Mouse (Mus musculus): ENCODE measurements around the gene Cd300lg. TPM values are rescaled to one million over a fixed set of nuclear protein-coding genes. Genes with fewer than 3 reads are reported as not detected.

Cd300lg gene
- total and polyA plus RNA-seq, 2 experiments from 2014 or later = 0.30 to 0.86 TPM

DNA sequence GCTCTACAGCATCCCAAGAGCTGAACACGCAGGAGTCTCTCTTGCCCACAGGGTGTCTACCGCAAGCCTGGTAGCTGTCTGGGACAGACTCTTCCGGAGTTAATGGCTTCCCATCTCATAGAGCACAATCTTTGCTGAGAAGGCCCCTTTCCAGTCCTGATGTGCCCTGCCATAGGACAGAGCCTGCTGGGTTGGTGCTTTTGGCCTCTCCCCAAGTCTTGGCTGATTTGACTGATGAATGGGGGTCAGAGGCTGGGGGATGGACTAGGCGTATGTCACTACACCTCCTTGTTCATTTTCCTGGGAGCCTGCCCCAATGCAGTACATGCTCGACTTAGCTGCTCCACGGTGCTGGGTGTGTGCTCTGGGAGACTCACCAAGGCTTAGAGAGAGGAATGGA, 3.5 kb upstream of the Cd300lg start:
- no peak for DNase-seq
- H3K9ac ChIP-seq = no peak overlapping the region
- no peaks in the 10 kb centered on the region for H3K36me3 ChIP-seq (ENCODE audit: insufficient read depth)
- H3K4me2 ChIP-seq (ENCODE audit: low read depth) = no peak overlapping the region
- WGBS = 77% methylated on average over 6 of the region's 6 CpGs
- H3K27ac ChIP-seq (ENCODE audit: low read depth, low read length) = no peak overlapping the region
- H3K4me3 ChIP-seq (ENCODE audit: low read depth, low read length) = no peak overlapping the region
- H3K4me1 ChIP-seq (ENCODE audit: insufficient read depth) = no peaks in the 10 kb centered on the region
- no peak for TF ChIP-seq CTCF (IDR thresholded peaks at IDR 0.05; ENCODE audit: low read depth)
- no peak for ATAC-seq
- no peaks in the 10 kb centered on the region for H3K9me3 ChIP-seq (ENCODE audit: low read length)
- H3K27me3 ChIP-seq (ENCODE audit: insufficient read depth, low read length) = no peaks in the 10 kb centered on the region

DNA sequence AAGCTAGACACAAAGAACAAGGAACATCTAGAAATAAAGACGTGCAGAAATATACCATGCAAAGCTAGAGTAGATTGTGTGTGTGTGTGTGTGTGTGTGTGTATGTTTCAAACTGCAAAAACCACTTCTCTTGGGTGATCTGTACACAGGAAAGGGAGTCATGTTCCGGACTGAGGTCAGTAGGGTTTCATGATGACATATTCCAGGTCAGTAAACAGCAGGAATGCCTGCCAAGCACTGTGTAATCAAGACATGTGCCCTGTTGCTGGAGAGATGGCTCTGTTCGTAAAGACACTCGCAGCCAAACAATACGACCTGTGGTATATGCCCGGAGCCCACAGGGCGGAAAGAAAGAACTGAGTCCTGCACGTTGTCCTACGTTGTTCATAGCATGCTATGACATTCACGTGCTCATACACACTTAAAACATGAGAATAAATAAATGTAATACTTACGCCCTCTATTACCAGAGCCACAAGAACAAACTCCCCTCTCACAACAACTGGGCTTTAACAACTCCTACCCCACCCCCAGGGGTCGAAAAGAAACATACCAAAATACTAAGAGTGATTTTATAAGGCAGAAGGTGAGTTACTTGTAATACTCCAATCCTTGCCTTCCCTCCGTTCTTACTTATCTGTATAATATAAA, 1.7 kb upstream of the Cd300lg start:
- H3K4me2 ChIP-seq (ENCODE audit: low read depth) = no peak overlapping the region

DNA sequence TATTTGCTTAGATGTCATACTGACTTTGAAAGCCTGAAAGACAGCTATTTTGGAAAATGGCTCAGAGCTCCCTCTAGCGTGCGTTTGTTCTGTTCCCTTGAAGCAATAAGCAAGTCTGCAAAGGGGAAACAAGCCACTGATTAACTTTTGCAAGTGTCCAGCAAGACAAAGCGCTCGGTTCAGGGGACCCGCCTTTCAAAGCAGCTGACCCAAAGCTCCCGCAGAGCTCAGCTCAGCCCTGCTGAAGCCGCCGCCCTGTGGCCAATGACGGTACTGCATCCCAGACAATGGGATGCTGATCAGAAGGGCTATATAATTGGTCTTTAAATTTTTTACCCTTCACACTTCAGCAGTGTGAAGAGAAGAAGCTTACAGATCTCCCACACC, 1.2 kb upstream of the Cd300lg start:
- Histone ChIP-seq H3K36me3 (ENCODE audit: insufficient read depth) (no peaks in the 10 kb centered on the region), H3K4me2 (ENCODE audit: low read depth) (no peak overlapping the region), H3K9me3 (ENCODE audit: low read length) (0 out of 2 replicates have a peak, but pooled peaks cover 2% of the 10 kb centered on the region), H3K4me3 (ENCODE audit: low read depth, low read length) (no peak overlapping the region), H3K27ac (ENCODE audit: low read depth, low read length) (no peak overlapping the region), H3K9ac (no peak overlapping the region), H3K27me3 (ENCODE audit: insufficient read depth, low read length) (no peaks in the 10 kb centered on the region), H3K4me1 (ENCODE audit: insufficient read depth) (no peaks in the 10 kb centered on the region)
- ATAC-seq (peak; percentile 80), DNase-seq (peak; percentile 83)
- peak; percentile 92 for TF ChIP-seq CTCF (IDR thresholded peaks at IDR 0.05; ENCODE audit: low read depth)
- WGBS = under 1% methylated on average over 9 of the region's 9 CpGs

More for the DNA sequence above, 1.7 kb upstream of the Cd300lg start:
- H3K4me3 ChIP-seq (ENCODE audit: low read depth, low read length) = no peak overlapping the region
- no peaks in the 10 kb centered on the region for H3K4me1 ChIP-seq (ENCODE audit: insufficient read depth)
- ATAC-seq (no peak), DNase-seq (no peak)
- TF ChIP-seq CTCF (IDR thresholded peaks at IDR 0.05; ENCODE audit: low read depth) = no peak
- no peaks in the 10 kb centered on the region for H3K9me3 ChIP-seq (ENCODE audit: low read length)
- H3K27ac ChIP-seq (ENCODE audit: low read depth, low read length) = no peak overlapping the region
- 65% methylated on average over 13 of the region's 13 CpGs for WGBS
- H3K36me3 ChIP-seq (ENCODE audit: insufficient read depth) = no peaks in the 10 kb centered on the region
- H3K27me3 ChIP-seq (ENCODE audit: insufficient read depth, low read length) = no peaks in the 10 kb centered on the region
- no peak overlapping the region for H3K9ac ChIP-seq

- Histone ChIP-seq H3K27ac (ENCODE audit: low read depth, low read length) (no peak overlapping the region), H3K9me3 (ENCODE audit: low read length) (0 out of 2 replicates have a peak, but pooled peaks cover 7% of the 10 kb centered on the region), H3K4me1 (ENCODE audit: insufficient read depth) (no peaks in the 10 kb centered on the region), H3K9ac (no peak overlapping the region), H3K36me3 (ENCODE audit: insufficient read depth) (no peaks in the 10 kb centered on the region), H3K27me3 (ENCODE audit: insufficient read depth, low read length) (no peaks in the 10 kb centered on the region), H3K4me2 (ENCODE audit: low read depth) (no peak overlapping the region), H3K4me3 (ENCODE audit: low read depth, low read length) (no peak overlapping the region)
- TF ChIP-seq CTCF (IDR thresholded peaks at IDR 0.05; ENCODE audit: low read depth) = 0 out of 2 replicates have a peak, but pooled peaks have one; percentile 4
- 81% methylated on average over 4 of the region's 4 CpGs for WGBS
- DNase-seq (no peak), ATAC-seq (no peak)
Measured at GRCm38 (mm10) chr11:102040646-102041045, 663 bp upstream of the Cd300lg start.

- H3K36me3 ChIP-seq (ENCODE audit: insufficient read depth) = no peaks in the 10 kb centered on the region
- 94% methylated on average over 13 of the region's 14 CpGs for WGBS
- no peak for ATAC-seq
- no peak overlapping the region for H3K4me2 ChIP-seq (ENCODE audit: low read depth)
- DNase-seq = no peak
- H3K4me1 ChIP-seq (ENCODE audit: insufficient read depth) = no peaks in the 10 kb centered on the region
- no peak for TF ChIP-seq CTCF (IDR thresholded peaks at IDR 0.05; ENCODE audit: low read depth)
- no peak overlapping the region for H3K9ac ChIP-seq
- no peak overlapping the region for H3K27ac ChIP-seq (ENCODE audit: low read depth, low read length)
- no peaks in the 10 kb centered on the region for H3K27me3 ChIP-seq (ENCODE audit: insufficient read depth, low read length)
- H3K9me3 ChIP-seq (ENCODE audit: low read length) = 0 out of 2 replicates have a peak, but pooled peaks cover 9% of the 10 kb centered on the region
- no peak overlapping the region for H3K4me3 ChIP-seq (ENCODE audit: low read depth, low read length)
Measured at GRCm38 (mm10) chr11:102042971-102043370, 1.7 kb downstream of the Cd300lg start.

- TF ChIP-seq CTCF (IDR thresholded peaks at IDR 0.05; ENCODE audit: low read depth) = no peak
- H3K4me1 ChIP-seq (ENCODE audit: insufficient read depth) = no peaks in the 10 kb centered on the region
- H3K36me3 ChIP-seq (ENCODE audit: insufficient read depth) = no peaks in the 10 kb centered on the region
- ATAC-seq = no peak
- 0 out of 2 replicates have a peak, but pooled peaks cover 9% of the 10 kb centered on the region for H3K9me3 ChIP-seq (ENCODE audit: low read length)
- no peak overlapping the region for H3K27ac ChIP-seq (ENCODE audit: low read depth, low read length)
- no peak overlapping the region for H3K4me3 ChIP-seq (ENCODE audit: low read depth, low read length)
- WGBS = 84% methylated on average over 6 of the region's 6 CpGs
- H3K4me2 ChIP-seq (ENCODE audit: low read depth) = no peak overlapping the region
- no peaks in the 10 kb centered on the region for H3K27me3 ChIP-seq (ENCODE audit: insufficient read depth, low read length)
- H3K9ac ChIP-seq = no peak overlapping the region
- no peak for DNase-seq
Measured at GRCm38 (mm10) chr11:102043381-102043780, 2.1 kb downstream of the Cd300lg start.

GRCm38 (mm10) chr11:102044691-102045212, 3.4 kb downstream of the Cd300lg start:
- 0 out of 2 replicates have a peak, but pooled peaks cover 9% of the 10 kb centered on the region for H3K9me3 ChIP-seq (ENCODE audit: low read length)
- no peaks in the 10 kb centered on the region for H3K36me3 ChIP-seq (ENCODE audit: insufficient read depth)
- no peak for TF ChIP-seq CTCF (IDR thresholded peaks at IDR 0.05; ENCODE audit: low read depth)
- H3K4me1 ChIP-seq (ENCODE audit: insufficient read depth) = no peaks in the 10 kb centered on the region
- no peak overlapping the region for H3K9ac ChIP-seq
- no peak overlapping the region for H3K4me3 ChIP-seq (ENCODE audit: low read depth, low read length)
- no peaks in the 10 kb centered on the region for H3K27me3 ChIP-seq (ENCODE audit: insufficient read depth, low read length)
- 88% methylated on average over 7 of the region's 7 CpGs for WGBS
- DNase-seq = no peak
- ATAC-seq = no peak
- no peak overlapping the region for H3K27ac ChIP-seq (ENCODE audit: low read depth, low read length)
- H3K4me2 ChIP-seq (ENCODE audit: low read depth) = no peak overlapping the region

All from forebrain, postnatal 0 days (tissue).